Mouse (Mus musculus) frontal cortex, postnatal 14 days (tissue): ENCODE data around the gene Mrgprf.

Experiments
- DNase-seq, 2 experiments: peaks; one replicate each; pipeline ENCODE4 v3.0.0; 2022; ENCODE audit warnings: low spot score in 2 of 2

Mrgprf gene

GRCm38 (mm10) chr7:145335616-145336332 lies 35.1 kb downstream of the Mrgprf start:
- no peak for DNase-seq

- DNase-seq: no peak
Measured at GRCm38 (mm10) chr7:145337889-145338288, 37.3 kb downstream of the Mrgprf start.

- DNase-seq: no peak
Measured at GRCm38 (mm10) chr7:145340248-145340904, 39.7 kb downstream of the Mrgprf start.
